Mouse (Mus musculus) forebrain, embryonic 16.5 days (tissue): ENCODE results near the gene Ddc. TPM values are rescaled to one million over a fixed set of nuclear protein-coding genes. Genes with fewer than 3 reads are reported as not detected.

Experiments used
- ATAC-seq: fragments of 200-750 bp; cut with Nextera tagmentation; 2 replicates; pipeline ENCODE4 v1.8.0; 2017; ENCODE audit warnings: mild to moderate bottlenecking, moderate library complexity
- H3K27ac ChIP-seq: fragments of 300-500 bp; sonication (generic); 2 replicates; pipeline ENCODE4 v1.5.1; 2014; ENCODE audit warnings: low read length, control low read depth
- H3K27me3 ChIP-seq: fragments of 300-500 bp; sonication (generic); replicated peaks from 2 replicates; pipeline ENCODE4 v1.6.1; 2014; ENCODE audit warnings: low read length; ENCODE audit not compliant: control insufficient read depth, insufficient read depth
- H3K36me3 ChIP-seq: fragments of 300-500 bp; sonication (generic); 2 replicates; pipeline ENCODE4 v1.6.1; 2014; ENCODE audit not compliant: control insufficient read depth, insufficient read depth
- H3K4me1 ChIP-seq: fragments of 300-500 bp; sonication (generic); replicated peaks from 2 replicates; pipeline ENCODE4 v1.6.1; 2014; ENCODE audit warnings: low read length; ENCODE audit not compliant: control insufficient read depth, insufficient read depth
- H3K4me2 ChIP-seq: fragments of 300-500 bp; sonication (generic); 2 replicates; pipeline ENCODE4 v1.6.1; 2014; ENCODE audit warnings: mild to moderate bottlenecking, low read length, control low read depth
- H3K4me3 ChIP-seq: fragments of 300-500 bp; sonication (generic); replicated peaks from 2 replicates; pipeline ENCODE4 v1.5.1; 2014; ENCODE audit warnings: mild to moderate bottlenecking, low read length, control low read depth
- H3K9ac ChIP-seq: fragments of 300-500 bp; sonication (generic); replicated peaks from 2 replicates; pipeline ENCODE4 v1.6.1; 2014; ENCODE audit warnings: low read depth, low read length, control low read depth
- H3K9me3 ChIP-seq: fragments of 300-500 bp; sonication (generic); 2 replicates; pipeline ENCODE4 v1.6.1; 2016; ENCODE audit warnings: low read length; ENCODE audit not compliant: control insufficient read depth
- WGBS: fragments of 180-500 bp; shearing (Covaris S2); extraction: QIAGEN DNeasy Blood & Tissue Kit; methylation state at CpG from one replicate; pipeline ENCODE4 v1.1.7; 2014; 5-methylcytosine and 5-hydroxymethylcytosine counted together
- polyA plus RNA-seq: library from polyadenylated mRNA; unstranded; fragments of >200 nt; fragmentation: Nextera tagmentation; extraction: Ambion mirVana; gene quantifications from 2 replicates; pipeline ENCODE4 v1.2.1, GENCODE M21; 2015

Ddc gene
- polyA plus RNA-seq, 1 experiment from 2014 or later: 4.4 TPM

DNA sequence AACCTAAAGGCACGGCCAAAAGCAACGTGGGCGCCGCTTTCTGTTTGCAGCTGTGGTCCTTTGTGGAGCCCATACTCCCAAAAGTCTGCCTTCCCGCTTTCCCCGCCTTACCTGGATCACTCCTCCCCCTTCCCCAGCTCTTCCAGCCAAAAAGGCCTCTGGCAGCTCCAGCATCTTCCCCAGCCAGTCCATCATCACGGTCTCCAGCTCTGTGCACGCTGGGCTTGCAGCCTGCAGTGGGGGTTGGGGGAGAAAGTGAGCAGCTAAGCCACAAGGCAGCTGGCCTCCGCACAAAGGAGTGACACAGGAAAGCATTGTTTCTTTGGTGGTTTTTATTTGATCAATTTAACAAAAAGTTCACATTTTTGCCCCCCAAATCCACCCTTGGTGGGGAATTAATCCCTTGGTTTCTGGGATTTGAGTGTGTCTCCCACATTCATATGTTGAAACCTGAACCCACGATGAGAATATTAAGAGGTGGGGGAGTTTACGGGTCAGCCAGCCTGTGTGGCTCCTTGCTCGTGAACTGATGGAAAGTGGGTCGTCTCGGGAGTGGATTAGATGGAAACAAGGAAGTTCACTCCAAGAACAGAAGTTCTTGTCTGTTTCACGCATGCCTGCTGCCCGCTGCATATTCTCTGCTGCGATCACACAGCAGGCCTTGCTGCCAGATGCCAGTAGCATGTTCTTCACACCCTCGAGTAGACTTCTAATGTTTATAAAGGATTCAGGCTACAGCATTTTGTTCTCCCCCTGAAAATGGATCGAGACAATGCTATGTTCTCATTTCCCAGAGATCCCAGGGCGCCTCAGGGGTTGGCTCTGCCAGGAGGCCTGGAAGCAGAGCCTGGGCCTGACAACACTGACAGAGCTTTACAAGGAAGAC is 24.7 kb downstream of the Ddc start:
- H3K4me1 ChIP-seq: peaks cover 8% of the 10 kb centered on the region
- H3K9me3 ChIP-seq: no peaks in the 10 kb centered on the region
- H3K9ac ChIP-seq: no peak overlapping the region
- WGBS: 36% methylated on average over 20 of the region's 20 CpGs
- H3K4me3 ChIP-seq: no peak overlapping the region
- H3K4me2 ChIP-seq: no peak overlapping the region
- no peak overlapping the region for H3K27ac ChIP-seq
- peak; percentile 45; the same call in 1 of the 2 replicates for ATAC-seq
- H3K27me3 ChIP-seq: no peaks in the 10 kb centered on the region
- no peaks in the 10 kb centered on the region for H3K36me3 ChIP-seq

DNA sequence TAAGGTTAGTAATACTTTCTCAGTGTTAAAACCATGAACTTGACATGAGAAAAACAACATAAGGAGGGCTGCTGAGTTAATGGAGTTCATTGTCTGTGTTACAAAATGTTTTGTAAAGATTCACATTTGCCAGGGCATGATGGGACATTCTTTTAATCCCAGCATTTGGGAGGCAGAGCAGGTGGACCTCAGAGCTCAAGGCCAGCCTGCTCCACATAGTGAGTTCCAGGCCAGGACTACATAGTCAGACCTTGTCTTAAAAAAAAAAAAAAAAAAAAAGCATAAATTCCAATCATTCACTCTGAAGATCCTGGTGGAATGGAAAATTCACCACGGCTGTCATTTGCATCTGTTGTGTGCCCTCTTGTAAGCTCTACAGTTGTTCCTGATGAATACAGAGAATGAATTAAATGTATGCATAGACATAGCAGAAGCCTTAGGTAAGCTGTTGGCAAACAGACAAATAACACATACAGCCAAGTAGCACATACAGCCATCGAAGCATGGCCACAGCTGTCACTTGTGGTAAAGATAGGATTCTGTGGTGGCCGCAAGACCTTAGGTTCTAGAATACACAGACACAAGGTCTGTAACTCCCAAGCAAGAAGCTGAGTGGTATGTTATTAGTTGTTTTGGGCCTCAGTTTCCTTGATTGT is 25.7 kb downstream of the Ddc start:
- no peaks in the 10 kb centered on the region for H3K27me3 ChIP-seq
- WGBS: 42% methylated on average over 3 of the region's 3 CpGs
- H3K36me3 ChIP-seq: no peaks in the 10 kb centered on the region
- H3K9ac ChIP-seq: no peak overlapping the region
- H3K9me3 ChIP-seq: no peaks in the 10 kb centered on the region
- no peak overlapping the region for H3K27ac ChIP-seq
- no peak overlapping the region for H3K4me2 ChIP-seq
- no peak for ATAC-seq
- peaks cover 13% of the 10 kb centered on the region for H3K4me1 ChIP-seq
- no peak overlapping the region for H3K4me3 ChIP-seq

DNA sequence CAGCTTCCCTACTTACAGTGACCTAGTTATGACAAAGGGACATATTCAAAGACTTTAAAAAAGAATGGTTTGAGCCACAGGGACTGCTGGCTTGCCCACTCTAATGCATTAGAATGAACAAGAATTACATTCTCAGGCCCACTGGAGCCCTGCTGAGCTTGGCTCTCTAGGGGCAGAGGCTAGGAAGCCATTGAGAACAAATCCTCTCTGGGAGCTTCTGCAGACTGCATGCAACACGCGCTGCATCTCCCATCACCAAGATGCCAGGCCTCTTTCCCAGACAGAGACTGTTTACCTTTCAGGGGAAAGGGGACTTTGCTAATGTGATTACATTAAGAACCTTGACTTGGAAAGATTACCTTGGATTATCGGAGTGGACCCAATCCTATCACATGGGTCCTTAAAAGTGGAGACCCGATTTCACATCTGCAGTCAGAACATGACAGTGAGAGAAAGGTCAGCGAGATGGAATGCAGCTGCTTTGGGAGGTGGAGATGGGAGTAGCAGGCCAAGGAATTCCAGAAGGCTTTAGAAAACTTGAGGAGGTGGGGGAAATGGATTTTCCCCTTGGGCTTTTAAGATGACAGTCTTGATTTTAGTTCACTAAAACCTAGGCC is 26.6 kb downstream of the Ddc start:
- Histone ChIP-seq H3K9ac (no peak overlapping the region), H3K27me3 (no peaks in the 10 kb centered on the region), H3K4me1 (peaks cover 13% of the 10 kb centered on the region), H3K4me3 (no peak overlapping the region), H3K4me2 (no peak overlapping the region), H3K36me3 (no peaks in the 10 kb centered on the region), H3K9me3 (no peaks in the 10 kb centered on the region), H3K27ac (no peak overlapping the region)
- no peak for ATAC-seq
- WGBS: 48% methylated on average over 5 of the region's 5 CpGs

DNA sequence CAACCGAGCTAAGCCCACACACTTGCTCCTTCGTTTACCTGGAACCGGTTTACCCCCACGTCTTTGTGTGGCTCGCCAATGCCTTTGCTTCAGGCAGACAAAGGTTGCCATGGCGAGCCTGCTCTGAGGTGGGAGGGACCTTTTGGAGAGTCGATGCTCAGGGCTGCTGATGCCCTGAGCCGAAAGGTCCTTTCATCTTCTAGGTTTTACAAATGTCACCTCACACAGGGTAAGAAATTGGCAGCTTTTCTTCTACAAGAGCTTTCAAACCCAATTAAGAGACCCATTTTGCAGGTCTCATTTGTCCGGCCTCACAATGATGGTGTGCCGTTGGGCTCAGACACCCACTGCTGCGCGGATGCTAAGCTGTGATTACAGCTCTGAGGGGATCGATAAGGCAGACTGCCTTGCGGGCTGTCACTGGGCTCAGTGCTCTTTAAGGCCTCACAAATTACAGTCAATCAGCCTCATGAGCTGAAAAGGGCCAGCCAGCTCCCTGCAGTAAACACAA is 29.9 kb downstream of the Ddc start:
- no peaks in the 10 kb centered on the region for H3K36me3 ChIP-seq
- H3K27ac ChIP-seq: peak overlapping the region; percentile 79
- peak overlapping the region; percentile 34 for H3K4me3 ChIP-seq
- WGBS: 2% methylated on average over 14 of the region's 14 CpGs
- H3K4me2 ChIP-seq: peak overlapping the region; percentile 63
- no peaks in the 10 kb centered on the region for H3K27me3 ChIP-seq
- peaks cover 9% of the 10 kb centered on the region for H3K4me1 ChIP-seq
- peak overlapping the region; percentile 62 for H3K9ac ChIP-seq
- no peaks in the 10 kb centered on the region for H3K9me3 ChIP-seq
- peak; percentile 92 for ATAC-seq

DNA sequence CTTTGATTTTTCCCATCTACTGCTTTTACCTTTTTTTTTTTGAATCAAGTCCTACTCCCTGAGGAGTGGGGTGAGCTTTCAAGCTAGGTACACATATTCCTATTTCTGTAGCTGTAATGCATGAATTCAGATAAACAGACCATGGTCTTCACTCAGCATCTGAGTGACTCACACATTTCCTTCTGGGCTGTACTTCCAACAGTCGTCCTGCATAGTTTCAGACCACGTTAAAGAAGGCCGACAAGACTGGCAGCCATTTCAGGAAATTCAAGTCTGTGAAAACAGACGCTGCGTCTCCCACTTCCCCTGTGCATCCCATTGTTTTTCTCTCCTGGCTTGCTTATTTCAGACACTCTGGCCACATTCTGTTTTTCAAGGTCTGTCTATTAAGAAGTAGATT is 31.2 kb downstream of the Ddc start:
- Histone ChIP-seq H3K4me1 (peaks cover 8% of the 10 kb centered on the region), H3K36me3 (no peaks in the 10 kb centered on the region), H3K27ac (no peak overlapping the region), H3K9ac (no peak overlapping the region), H3K4me2 (no peak overlapping the region), H3K27me3 (no peaks in the 10 kb centered on the region), H3K4me3 (no peak overlapping the region), H3K9me3 (no peaks in the 10 kb centered on the region)
- ATAC-seq: no peak
- 84% methylated on average over 5 of the region's 5 CpGs for WGBS

DNA sequence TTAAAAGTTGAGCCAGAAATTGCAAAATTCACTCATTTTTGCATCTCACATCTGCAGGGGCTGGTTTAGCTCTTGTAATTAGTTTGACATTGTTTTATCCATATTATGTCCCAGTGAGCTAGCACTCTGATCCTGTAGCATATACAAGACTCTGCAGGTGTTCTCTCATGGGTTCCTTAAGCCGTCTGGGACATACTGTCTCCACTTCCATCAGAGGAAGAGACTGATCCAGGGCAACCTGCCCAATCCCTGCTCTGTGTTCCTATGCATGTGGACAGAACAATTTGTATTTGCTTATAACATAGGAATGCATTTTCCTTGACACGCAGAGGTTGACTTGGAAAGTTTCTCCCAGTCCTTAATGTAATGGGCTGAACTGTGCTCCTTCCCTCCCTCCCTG is 32.8 kb downstream of the Ddc start:
- Histone ChIP-seq H3K9me3 (no peaks in the 10 kb centered on the region), H3K4me2 (no peak overlapping the region), H3K4me3 (no peak overlapping the region), H3K27me3 (no peaks in the 10 kb centered on the region), H3K4me1 (peaks cover 8% of the 10 kb centered on the region), H3K36me3 (no peaks in the 10 kb centered on the region), H3K27ac (no peak overlapping the region), H3K9ac (no peak overlapping the region)
- 76% methylated on average over 2 of the region's 2 CpGs for WGBS
- no peak for ATAC-seq

DNA sequence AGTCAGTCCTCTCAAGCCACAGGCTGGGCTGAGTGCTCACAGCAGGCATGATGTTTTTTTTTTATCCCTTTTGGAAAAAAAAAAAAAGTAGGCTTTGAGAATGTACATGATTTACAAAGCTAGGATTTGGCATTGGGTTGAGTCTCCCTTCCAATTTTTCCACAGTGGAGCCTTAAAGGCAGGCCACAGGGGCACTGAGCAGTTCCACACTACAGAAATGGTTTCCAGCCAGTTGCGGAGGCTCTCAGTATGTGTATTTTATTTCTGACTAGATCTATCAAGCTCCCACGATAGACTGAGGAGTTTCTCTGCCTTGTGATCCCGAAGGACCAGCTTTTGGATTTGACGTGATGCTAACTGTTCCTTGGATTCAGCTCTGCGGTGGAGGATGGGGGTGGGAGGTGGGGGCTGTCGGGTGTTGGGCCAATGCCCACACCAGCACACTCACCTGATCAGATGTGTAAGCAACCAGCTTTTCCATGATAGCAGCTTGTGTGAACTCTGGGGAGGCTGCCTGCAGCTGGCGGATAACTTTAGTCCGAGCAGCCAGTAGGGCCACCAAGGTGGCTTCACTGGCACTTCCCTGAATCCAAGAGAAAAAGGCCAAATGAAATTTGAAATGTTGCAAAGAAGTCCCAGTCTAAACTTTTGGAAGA is 33.4 kb downstream of the Ddc start:
- Histone ChIP-seq H3K36me3 (no peaks in the 10 kb centered on the region), H3K27ac (no peak overlapping the region), H3K9ac (no peak overlapping the region), H3K4me3 (no peak overlapping the region), H3K4me2 (no peak overlapping the region), H3K9me3 (no peaks in the 10 kb centered on the region), H3K27me3 (no peaks in the 10 kb centered on the region), H3K4me1 (peaks cover 8% of the 10 kb centered on the region)
- WGBS: 79% methylated on average over 8 of the region's 8 CpGs
- ATAC-seq: no peak

DNA sequence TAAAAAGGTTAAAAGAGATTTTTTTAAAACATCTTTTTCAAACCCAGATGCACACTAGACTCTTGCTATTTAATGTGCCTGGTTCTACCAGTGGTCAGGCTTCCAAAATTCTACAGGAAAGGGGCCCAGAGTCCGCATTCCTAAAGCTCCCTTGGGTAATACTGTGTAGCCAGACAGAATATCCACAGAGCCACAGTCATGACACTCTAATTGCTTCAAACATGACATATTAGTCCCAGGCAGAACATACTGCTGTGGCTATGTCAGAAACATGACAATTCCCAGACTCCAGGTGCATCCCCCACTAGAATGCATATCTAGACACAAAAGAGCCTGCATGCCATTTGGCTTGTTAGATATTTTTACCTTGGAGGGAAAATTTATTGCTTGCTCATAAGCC is 35.4 kb downstream of the Ddc start:
- H3K9ac ChIP-seq: no peak overlapping the region
- H3K9me3 ChIP-seq: no peaks in the 10 kb centered on the region
- no peaks in the 10 kb centered on the region for H3K4me1 ChIP-seq
- no peaks in the 10 kb centered on the region for H3K36me3 ChIP-seq
- no peak for ATAC-seq
- WGBS: 86% methylated on average over 1 of the region's 1 CpGs
- no peak overlapping the region for H3K4me2 ChIP-seq
- no peaks in the 10 kb centered on the region for H3K27me3 ChIP-seq
- H3K27ac ChIP-seq: no peak overlapping the region
- no peak overlapping the region for H3K4me3 ChIP-seq

DNA sequence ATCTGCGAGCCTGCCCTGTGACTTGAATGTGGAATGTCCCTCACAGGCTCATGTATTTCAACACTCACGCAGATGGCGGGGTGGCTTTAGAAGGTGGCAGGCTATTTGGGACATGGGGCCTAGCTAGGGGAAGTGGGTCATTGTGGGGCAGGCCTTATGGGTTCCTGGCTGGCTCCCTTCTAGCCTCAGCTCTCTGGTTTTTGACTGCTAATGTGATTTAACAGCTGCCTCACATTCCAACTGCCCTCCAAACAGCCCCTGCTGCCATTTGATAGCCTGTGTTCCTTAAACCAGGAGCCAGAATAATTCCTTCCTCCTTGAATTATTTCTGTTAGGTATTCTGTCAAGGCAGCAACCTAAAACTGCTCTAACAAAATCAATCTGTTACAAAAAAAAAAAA is 41.0 kb downstream of the Ddc start:
- WGBS: 92% methylated on average over 3 of the region's 3 CpGs

More for the DNA sequence above, 41.0 kb downstream of the Ddc start:
- peaks cover 12% of the 10 kb centered on the region for H3K4me1 ChIP-seq
- no peaks in the 10 kb centered on the region for H3K36me3 ChIP-seq
- H3K9ac ChIP-seq: no peak overlapping the region
- H3K4me2 ChIP-seq: no peak overlapping the region
- H3K9me3 ChIP-seq: no peaks in the 10 kb centered on the region
- no peak for ATAC-seq
- H3K27ac ChIP-seq: no peak overlapping the region
- H3K4me3 ChIP-seq: no peak overlapping the region
- H3K27me3 ChIP-seq: no peaks in the 10 kb centered on the region
